Mouse (Mus musculus): ENCODE measurements at regions not wholly inside any gene's neighbourhood (a gene's known extent, or its start where the extent isn't known, plus 50 kb on each side); places are given as distances from the start of the nearest gene placed in this dataset.
A peak's percentile ranks its signal among the peaks of the same experiment; 100 is the strongest.

DNA sequence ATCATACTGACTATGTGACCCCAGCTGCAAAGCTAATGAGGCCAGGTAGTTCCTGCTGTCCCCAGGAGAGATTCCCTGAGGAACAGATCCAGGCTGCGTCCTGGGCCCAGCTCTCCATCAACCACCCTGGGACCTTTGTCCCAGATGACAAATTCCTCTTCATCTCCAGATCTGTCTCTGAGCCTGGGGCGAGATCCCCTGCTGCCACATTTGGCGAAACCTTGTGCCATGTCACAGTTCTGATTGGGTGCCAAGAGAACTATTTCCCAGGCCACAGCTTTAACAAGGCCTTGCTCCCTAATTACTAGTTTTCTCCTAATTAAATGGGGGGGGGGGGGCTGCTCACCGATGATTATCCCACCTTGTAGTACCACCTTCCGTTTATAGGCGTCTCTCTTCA, 70.6 kb upstream of the Hes1 start:
- DNase-seq: no peak

- DNase-seq: peak; percentile 78
These were observed 67.8 kb upstream of the Hes1 start for GRCm38 (mm10) chr16:29996139-29997069.

DNA sequence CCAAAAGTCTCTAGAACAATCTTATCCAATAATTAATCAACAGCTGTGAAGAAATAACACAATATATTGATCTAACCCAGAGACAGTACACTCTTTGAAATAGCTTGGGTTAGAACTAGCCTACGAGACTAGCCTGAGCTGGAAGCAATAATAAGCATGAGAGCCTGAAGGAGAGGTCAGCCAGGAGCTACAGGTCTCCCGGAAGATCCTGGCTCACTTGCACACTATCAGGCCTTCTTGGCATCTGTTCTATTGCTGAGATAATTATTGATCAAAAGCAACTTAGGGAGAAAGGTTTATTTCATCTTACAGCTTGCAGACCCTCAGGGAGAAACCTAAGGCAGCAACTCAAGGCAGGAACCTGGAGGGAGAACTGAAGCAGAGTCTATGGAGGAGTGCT, 64.0 kb upstream of the Hes1 start:
- no peak for DNase-seq

DNA sequence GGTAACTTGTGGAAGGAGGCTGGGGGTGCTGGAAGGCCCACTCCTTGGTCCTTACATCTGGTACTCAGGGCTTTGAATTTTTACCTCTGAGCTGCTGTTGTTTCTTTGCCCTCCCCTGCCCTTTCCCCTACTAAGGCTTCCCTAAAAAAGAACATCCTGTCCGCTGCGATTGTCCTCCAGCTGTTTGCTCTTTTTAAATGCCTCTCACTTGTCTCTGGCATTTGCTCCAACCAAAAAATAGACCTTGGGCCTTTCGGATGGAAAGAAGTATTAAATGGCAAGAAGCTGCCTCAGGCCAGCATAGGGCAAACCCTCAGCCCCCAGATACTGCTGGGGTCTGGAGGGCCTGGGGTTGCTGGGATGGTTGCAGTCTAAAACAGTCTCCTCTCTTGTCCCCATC, 59.1 kb upstream of the Hes1 start:
- DNase-seq: no peak

DNA sequence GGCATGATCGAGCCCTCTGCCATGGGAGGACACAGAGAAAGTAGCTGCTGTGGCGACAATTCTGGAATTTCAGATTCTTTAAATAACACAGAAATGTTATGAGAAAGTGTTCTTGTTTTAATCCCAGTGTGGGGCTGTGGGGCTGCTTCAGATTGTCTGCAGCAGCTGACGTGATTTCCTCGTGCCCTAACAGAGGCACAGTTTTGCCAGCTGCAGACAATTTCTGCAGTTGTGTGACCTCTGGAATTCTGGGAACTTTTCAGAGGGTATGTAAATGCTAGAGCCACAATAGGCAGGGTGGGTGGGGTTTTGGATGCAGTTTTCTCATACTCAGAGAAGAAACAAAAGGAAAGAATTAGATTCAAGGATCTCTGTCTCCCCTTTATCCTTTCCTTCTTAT, 57.4 kb upstream of the Hes1 start:
- DNase-seq: no peak

DNA sequence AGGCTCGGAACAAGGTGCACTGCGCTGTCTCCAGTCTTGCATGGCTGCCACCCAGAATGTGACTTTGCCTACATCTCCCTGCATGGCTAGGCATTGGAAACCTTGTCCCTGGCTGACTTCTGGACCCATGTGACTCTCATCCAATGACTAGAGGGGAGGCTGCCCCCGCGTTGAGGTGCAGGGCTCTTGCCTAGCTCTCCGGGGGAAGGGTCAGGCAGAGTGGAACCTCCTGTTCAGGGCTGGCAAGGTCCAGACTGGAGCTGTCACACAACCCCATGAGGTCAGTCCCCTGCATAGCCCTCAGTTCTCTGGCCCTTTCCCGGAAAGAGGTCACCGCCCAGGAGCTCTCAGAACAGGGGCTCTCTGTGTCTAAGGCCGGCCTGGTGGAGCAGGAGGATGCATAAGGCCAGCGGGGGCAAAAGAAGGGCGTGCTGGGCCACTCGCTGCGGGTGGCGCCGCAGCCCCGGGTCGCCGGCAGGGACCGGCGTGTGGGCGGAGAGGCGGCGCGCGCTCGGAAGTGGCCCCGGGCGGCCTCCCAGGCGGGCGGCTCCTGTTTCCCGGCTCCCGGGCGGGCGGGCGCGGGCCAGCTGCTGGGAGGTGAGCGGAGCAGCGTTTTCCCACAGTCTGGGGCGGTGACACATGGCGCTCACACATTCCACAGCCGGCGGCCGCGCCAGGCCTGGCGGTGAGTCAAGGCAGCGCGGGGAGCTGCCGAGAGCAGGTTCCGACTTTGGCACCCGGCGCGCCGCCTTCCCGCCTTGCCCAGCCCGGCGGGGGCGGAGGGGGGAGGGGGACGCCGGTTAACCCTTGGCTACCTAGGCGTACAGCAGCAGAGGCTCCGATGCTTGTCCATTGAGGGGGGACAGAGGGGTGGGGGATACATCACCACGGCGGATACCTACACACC, 55.5 kb upstream of the Hes1 start:
- DNase-seq: peak; percentile 97

GRCm38 (mm10) chr16:30009521-30010186, 54.5 kb upstream of the Hes1 start:
- DNase-seq: peak; percentile 46

GRCm38 (mm10) chr16:30013123-30013522, 51.1 kb upstream of the Hes1 start:
- no peak for DNase-seq

- no peak for DNase-seq
These were observed 50.2 kb upstream of the Hes1 start for GRCm38 (mm10) chr16:30013943-30014342.

All from gastrocnemius, postnatal 25 days (tissue).